Mouse (Mus musculus) cerebellum, adult 11-12 months (tissue): ENCODE measurements around the gene Tuba8.

Source experiments
- DNase-seq: peaks from one replicate; pipeline ENCODE4 v3.0.0; 2022

Gene Tuba8

DNA sequence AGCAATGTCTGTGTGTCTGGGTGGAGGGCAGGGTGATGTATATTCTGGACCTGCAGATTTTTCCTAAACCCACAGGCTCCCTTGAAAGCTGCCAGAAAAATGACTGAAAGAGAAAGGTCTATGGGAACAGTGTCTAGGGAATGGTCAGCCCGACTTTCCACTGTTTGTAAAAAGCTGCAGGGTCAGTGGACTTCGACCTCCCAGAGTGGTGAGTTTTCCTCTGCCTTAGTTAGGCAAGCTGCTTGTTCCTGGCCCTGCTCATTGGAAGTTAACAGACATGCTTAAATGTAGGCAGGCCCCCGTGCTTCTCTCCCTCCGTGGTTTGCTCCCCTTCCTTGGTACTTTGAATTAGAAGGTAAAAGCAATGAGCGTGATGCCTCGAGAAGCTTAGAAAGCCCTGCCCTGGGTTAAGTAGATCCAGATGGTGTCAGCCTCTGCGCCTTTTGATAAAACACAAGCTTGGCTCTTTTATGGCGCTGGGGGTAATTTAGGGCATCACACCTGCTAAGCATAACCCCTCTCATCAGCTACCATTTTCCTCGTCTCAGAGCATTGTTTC is 12.6 kb upstream of the Tuba8 start:
- no peak for DNase-seq

DNA sequence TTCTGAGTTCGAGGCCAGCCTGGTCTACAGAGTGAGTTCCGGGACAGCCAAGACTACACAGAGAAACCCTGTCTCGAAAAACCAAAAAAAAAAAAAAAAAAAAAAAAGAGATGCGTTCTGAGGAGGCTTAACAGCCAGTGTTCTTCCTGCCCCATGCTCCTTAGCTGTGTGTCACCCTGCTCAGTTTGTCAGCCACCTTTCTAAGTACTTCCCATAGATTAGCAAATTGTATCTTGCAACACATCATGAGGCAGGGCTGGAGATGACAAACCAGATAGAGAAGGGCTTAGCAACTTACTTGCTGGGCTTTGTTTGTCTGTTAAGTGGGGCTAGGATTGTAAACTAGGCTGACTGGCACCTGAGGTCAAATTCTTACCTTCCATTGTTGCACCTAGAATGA is 10.0 kb upstream of the Tuba8 start:
- DNase-seq = no peak

DNA sequence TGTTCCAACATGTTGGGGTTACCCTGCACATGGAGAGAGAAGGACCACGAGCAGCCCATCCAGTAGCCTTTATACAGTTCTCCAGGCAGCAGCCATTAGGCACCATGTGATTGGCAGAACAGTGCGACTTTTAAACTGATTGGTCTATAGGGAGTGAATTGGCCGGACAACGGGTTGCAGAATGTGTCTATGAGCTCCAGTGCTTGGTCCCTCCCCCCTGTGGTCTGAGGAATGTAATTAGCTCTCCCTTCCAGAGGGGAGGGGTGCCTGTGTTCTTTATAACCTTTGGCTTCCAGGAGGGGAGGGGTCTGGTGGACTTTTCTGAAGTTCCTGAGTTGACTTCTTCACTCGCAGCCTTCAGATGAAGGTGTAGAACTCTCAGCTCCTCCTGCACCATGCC is 8.5 kb upstream of the Tuba8 start:
- DNase-seq = no peak

DNA sequence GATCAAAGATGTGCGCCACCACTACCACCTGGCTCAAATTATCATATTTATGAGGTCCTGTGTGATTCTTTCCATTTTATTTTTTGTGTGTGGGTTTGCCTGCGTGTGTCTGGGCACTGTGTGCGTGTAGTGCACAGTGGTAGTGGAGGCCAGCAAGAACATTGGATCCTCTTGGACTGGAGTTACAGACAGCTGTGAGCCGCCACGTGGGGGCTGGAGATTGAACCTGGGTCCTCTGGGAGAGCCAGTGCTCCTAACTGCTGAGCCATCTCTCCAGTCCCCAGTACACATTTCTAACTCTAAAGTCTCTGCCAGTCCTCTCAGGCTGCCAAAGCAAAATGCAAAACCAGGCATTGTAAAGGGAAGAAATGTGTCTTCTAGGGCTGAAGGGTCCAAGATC is 4.0 kb upstream of the Tuba8 start:
- DNase-seq = no peak

DNA sequence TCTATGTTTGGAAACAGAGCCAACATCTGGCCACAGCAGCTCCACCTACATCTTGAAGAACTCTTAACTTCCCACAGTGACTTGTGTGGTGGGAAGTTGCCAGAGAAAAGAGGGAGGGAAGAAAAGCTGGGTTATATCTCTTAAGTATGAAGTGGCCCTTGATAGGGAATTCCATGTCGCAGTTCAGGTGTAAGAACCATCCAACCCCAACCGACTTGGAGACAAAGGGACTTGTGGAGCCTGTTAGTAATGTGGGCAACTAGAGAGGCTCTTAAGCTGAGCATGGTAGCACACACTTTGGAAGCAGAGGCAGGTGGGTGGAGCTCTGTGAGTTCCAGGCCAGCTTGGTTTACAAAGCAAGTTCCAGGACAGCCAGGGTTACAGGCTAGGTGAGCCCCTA is 912 bp upstream of the Tuba8 start:
- DNase-seq = no peak

DNA sequence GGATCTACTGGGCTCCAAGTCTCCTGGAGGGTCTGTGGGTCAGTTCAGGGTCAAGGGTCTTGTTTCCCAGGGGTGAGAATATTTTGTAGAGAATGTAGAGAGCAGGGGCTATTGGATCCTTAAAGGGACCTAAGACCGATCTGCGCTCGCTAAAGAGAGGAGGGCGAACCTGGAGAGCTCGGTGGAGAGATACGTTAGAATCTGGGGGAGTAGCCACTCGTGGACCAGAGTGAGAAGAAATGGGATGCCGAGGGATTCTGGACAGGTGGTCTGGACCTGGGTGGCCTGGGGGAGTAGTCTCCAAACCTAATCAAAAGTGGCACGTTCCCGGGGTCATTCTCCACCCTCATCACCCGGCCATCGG is 412 bp downstream of the Tuba8 start:
- no peak for DNase-seq

DNA sequence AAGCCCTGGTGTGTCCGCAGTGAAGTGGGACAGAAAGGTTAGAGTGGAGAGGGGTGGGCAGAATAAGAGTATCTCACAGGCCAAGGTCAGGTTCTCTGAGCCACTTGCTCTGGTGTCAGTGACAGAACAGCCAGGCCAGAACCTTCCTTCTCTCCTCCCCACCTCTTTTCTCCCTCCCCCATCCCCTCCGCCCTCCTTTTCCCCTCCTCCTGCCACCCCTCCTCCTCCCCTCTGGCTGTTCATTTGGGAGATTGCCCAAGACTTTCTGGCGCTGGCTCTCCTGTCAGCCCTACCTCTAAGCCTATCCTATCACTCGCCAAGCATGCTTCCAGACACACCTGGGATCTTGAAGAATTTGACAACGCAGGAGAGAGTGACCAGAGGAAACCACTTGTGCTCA is 1.2 kb downstream of the Tuba8 start:
- DNase-seq = peak; percentile 33

DNA sequence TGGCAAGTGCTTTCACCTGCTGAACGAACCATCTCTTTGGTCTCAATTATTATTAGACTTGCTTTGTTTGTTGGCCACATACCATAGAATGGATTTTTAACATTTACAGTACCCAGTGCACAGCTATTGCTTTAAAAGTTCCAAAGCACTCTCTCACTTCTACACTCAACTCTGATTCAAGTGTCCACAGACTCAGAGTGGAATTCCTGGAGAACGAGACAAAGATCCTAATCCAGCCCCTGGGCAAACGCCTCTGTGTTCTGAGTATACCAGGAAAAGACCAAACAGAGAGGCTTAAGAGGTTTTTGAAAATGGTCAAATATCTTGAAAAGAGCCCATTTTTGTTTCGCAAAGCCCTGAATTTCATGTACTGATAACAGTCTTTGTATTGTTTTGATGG is 2.5 kb downstream of the Tuba8 start:
- no peak for DNase-seq

DNA sequence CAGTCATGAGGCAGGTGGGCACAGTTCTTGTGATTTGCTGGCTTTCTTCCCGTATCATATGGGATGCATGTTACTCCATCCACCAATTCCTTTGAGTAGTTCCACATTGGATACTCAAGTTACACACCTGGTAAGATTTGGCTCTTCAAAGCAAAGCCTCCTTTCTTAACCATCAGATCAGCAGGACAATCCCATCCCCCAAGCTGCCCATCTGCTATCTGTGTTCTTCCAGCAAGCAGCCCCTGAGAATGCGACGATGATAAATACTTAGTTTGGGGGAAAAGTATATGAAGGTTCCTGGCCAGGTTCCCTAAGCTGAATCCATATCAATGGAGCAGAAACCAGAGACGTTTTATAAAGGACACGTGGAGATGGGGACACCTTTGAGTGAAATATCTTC is 3.7 kb downstream of the Tuba8 start:
- DNase-seq = no peak

DNA sequence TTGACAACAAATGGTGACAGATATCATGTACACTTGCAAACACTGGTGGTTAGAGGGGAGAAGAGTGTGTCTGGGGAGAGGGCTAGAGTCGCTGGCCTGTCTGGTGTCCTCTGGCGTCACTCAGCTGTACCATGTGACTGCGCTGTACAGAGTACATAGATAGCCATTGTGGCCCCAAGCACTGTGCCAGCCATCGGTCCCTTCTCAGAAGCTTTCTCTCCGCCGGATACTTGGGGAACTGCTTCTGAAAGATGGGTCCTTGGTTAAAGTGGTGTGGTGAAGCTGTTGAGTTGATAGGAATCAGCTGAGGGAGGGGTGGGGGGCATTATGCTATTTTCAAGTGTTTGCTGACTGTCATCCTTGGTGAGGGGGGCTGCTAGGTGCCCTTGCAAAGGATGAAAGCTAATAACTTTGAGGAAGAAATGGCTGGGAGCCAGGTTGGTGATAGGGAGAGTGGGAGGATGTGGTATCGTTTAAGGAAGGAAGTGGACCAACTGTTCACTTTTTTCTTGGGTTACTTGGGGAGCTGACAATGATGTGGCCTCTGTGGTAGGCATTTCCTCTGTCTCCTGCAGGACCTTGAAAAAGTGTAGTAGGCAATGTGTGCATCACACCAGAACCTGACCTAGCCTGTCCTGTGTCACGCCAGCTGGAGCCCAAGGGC is 4.3 kb downstream of the Tuba8 start:
- DNase-seq = no peak

DNA sequence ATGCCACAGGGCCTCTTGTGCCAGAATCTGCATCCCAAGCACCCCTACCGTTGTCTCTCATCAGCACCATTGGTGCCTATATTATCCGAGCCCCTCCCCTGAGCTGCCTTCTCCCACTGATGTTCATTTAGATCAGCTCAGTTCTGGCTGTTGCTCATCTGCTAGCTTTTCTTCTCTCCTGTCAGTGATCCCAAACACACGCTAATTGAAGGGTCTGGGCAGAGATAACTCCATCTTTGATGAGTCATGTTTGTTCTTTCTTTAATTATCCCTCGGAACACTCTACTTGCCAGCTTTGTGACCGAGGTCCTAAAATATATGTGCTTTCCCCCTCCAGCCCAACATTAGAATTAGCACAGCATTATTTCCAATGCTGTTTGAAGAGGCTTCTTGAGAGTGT is 4.8 kb downstream of the Tuba8 start:
- no peak for DNase-seq

DNA sequence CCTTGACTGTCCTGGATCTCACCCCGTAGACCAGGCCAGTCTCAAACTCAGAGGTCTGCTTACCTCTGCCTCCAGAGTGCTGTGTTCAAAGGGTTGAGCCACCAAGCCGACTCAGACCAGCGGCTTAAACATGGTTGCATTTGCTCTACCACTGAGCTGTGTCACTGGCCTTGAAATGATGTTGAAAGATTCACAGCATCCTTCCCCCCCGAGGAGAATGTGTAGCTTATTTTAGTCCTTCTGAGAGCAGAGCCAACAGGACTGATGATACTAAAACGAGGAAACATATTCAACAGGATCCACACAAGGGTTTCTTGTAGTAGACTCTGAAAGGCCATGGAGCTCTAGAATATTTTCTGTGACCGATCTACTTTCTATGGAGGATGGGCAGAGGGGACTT is 5.4 kb downstream of the Tuba8 start:
- DNase-seq = no peak

DNA sequence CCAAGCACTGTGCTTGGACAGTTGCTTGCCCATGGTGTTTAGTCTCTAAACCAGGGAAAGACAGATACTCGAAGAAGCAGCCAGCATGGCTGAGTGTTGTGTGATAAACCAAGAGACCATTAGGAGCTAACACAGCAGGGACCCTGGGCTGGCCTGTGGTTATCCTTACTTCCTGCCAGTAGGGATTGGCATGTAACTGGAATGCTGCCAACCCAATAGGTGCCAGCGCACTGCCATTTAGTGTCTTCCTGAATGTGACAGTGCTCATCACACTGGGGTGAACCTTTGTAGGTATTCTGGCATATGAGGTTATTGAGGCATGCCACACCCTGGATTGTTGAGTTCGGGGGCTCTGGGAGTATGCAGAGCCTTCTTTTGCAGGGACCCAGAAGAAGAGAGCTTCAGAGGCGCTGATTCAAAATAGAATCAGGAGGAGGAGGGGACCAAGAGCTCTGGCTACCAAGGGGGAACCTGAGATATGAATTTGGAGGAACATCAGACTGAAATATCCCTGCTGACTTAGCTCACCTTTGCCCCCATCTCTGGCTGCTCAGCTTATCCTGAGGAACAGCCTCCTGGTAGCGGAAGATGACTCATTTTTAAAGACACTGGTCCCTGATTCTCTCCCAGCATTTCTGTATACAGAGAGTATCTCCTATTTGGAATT is 6.2 kb downstream of the Tuba8 start:
- no peak for DNase-seq

DNA sequence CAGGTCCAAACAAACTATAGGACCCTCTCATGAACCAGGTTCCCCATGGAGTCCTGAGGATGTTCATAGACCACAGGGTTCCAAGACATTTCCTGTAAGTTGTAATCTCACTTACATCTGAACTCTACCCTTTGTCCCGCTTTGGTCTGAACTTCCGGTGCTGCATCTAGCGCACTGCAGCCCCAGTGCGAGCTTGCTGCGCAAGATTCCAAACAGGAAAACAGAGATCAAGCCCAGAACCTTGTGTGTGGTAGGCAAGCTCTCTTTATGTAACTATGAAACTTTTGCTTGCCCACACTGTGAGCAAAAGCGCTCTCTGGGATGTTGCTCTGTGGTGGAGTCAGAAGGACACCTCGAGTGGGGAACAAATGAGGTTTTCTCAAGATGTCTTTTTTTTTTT is 7.5 kb downstream of the Tuba8 start:
- no peak for DNase-seq

DNA sequence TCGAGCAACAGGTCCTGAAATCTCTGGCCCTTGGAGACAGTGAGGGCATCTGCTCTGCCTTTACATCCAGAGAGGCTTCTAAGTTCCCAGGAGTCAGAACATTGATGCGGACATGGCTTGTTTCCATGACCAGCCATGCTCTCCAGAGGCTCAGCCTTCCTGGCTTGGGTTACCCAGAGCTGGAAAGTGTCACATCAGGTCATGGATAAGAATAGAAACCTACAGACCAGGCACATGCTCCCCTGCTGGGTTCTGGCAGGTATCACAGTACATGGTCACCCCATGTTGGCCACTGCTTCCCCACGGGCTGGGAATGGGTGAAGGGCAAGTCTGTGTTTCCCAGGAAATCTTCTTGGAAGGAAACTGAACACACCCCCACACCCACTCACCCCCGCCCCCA is 8.9 kb downstream of the Tuba8 start:
- no peak for DNase-seq

DNA sequence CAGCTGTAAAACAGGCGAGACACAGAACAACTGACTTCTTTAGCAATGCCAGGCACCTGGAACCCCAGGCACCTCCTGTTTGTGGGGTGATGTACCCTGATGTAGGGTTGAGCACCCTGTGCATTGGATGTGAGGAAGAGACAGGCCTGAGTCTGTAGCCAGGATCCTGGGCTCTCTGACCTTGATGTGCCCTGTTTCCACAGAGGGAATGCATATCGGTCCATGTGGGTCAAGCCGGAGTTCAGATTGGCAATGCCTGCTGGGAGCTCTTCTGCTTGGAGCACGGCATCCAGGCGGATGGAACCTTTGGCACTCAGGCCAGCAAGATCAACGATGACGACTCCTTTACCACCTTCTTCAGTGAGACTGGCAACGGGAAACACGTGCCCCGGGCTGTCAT is 9.7 kb downstream of the Tuba8 start:
- no peak for DNase-seq

DNA sequence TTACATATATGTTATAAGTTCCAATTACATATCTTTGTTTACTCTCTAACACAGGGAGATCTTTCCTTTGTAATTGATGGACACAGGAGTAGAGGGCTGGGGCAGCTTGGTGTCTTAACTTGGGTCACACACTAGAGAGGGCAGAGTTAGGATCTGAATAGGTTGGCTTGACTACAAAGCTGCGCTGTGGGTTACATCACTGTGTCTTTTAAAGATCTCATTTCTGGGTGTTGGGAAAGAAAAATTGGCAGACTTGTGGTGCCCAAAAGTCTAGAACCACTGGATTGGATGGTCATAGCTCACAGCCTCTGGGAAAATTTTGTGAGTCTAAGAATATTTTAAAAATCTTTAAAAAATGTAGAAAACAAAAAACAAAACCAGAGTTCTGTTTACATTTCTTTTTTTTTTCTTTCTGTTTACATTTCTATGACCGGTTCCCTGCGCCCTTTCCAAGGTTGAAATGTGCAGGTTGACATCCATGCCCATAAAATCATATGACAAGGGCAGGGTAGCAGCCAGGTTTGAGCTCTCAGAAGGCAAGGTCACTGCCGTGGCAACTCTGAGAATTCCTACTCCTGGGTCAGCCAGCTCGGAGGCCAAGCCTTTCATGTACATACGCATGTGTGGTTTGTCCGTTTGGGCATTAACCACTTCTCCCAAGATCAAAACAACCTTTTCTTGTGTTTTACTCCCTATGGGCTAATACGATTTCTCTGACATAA is 11.5 kb downstream of the Tuba8 start:
- no peak for DNase-seq

DNA sequence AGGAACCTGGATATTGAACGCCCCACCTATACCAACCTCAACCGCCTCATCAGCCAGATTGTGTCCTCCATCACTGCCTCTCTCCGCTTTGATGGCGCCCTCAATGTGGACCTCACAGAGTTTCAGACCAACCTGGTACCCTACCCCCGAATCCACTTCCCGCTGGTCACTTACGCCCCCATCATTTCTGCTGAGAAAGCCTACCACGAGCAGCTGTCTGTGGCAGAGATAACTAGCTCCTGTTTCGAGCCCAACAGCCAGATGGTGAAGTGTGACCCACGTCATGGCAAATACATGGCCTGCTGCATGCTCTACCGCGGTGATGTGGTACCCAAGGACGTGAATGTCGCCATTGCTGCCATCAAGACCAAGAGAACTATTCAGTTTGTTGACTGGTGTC is 12.5 kb downstream of the Tuba8 start:
- DNase-seq = no peak

DNA sequence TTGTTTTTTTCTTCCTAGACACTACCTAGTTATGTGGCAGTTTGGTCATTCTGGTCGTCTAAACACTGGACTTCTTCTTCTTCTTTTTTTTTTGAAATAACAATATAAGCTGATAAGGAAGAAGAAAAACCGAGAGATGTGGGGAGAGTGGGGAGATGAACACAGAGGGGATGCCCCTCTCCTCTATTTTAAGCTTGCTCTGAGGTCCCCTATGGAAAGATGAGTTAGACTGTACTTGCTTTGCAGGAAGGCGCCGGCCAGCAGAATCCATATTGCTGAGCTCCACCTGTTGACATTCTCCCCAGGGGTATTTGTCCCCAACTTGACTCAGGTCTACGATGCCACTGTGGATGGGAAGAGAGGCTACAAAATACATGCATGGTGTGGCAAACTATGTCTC is 13.6 kb downstream of the Tuba8 start:
- DNase-seq = no peak

DNA sequence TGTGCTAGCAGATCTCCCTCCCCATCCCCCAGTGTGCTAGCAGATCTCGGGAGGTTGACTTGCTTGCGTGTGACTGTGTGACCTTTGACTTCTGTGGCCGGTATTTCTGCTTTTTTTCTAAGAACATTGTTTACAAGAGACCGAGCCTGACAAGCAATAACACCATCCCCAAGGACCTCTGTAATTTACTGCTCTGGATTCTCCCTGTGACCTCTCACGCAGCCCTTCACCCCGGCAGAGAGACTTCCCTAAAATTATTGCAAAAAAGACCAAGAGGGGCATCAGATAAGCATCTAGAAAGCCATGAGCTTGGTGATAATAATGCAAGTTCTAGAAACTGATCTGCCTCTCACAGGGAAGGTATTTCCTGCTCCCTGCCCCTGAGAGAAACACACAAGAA is 14.5 kb downstream of the Tuba8 start:
- no peak for DNase-seq

DNA sequence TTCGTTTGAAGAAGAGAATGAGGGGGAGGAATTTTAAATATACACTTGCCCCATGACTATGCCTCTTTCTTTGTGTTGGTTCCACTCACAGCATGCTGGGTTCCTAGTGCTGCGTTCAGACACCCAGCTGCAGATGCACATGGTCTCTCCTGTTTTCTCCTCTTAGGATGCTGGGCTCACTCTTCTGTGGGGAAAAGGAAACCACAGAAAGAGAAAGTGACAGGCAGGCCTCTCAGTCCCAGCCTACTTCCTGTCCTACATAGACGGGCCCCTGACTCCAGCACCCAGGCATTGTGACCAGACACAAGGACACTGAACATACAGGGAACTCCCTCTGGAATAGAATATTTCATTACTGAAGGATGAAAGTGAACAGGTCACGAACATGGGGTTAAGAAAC is 15.5 kb downstream of the Tuba8 start:
- DNase-seq = no peak

DNA sequence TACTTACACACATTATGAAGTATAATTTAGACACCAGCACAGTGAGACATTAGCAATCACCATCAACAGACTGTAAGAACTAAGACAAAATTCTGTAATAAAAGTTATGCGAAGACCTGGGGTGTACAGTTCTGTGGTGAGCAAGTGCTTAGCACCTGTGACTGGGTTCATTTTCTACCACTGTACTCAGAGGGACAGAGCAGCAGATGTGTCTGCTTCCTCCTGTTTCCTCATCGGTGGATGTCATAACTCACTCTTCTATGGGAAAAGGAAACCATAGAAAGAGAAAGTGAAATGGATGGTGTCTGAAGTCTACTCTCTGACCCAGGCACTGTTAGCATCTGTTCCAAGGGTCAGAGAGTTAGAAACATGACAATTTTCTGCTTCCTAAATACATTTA is 16.2 kb downstream of the Tuba8 start:
- DNase-seq = no peak

DNA sequence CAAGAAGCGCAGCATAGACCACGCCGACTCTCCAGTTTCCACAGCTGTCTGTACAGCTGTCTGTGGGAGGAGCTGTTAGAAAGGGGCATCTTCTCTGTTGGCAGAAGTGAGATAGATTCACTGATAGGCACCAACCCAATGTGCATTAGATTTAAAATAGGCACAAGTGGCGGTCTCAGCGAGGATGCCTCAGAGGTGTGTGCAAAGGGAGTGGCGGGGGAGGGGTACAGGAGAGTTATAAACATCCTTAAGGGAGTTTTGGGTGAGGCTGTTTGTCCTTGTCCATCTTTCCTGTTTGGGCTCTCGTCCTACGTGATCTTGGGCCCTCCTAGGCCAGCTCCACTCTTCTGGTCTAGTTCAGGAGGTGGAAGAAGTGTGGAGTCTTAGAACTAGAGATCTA is 17.9 kb downstream of the Tuba8 start:
- no peak for DNase-seq

DNA sequence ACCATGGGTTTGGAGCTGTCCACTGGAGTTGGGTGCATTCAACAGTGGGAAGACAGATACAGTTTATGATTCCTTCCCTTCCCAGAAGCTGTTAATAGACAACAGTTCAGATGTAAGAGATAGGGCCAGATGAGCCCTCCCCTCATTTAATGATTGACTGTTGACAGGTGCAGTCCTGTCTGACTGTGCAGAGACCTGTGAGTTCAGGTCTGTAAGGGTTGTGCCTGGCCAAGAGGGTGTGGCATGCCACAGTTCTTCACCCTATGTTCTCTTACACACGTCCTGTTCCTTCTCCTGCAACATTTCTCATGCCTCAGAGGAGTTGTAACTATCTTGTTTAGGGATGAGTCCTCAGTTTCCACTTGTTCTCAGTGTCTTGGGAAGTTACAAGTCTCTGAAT is 22.2 kb downstream of the Tuba8 start:
- DNase-seq = no peak
